Mouse (Mus musculus): ENCODE results near the gene Pygb. TPM values are rescaled to one million over a fixed set of nuclear protein-coding genes. Genes with fewer than 3 reads are reported as not detected.

The Pygb gene
- total RNA-seq, 1 experiment = 10.8 TPM

DNA sequence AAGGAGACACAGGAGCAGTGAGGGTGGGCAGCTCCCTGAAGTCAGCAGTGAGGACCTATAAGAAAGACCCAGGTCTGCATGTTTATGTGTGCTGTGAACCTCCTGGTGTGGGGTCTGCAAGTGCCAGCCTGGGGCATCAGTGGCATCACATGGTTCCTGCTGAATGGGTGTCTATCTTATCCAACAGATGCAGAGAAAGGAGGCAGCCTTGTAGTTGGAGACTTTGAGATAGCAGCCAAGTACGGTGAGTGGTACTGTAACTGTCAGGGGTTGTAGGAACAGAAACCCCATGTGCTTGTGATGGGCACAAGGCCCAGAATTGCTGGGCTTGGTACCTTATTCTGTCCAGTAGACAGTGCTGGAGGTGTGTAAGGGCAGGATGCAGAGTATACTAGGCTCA, 17.9 kb upstream of the Pygb start:
- Histone ChIP-seq H3K4me1 (ENCODE audit: control insufficient read depth in 2 of 2, insufficient read depth in 2 of 2, low read length in 2 of 2, poor library complexity in 1 of 2) (no peaks in the 10 kb centered on the region), H3K9ac (ENCODE audit: insufficient read depth, low read depth, low read length, poor library complexity, severe bottlenecking) (no peak overlapping the region), H3K9me3 (ENCODE audit: control insufficient read depth, insufficient read depth, low read depth, low read length) (no peaks in the 10 kb centered on the region), H3K4me3 (ENCODE audit: insufficient read depth in 1 of 2, low read depth in 1 of 2, low read length in 2 of 2, poor library complexity in 1 of 2, severe bottlenecking in 1 of 2) (no peak overlapping the region), H3K36me3 (ENCODE audit: control insufficient read depth, insufficient read depth, low read length, poor library complexity, severe bottlenecking) (peaks cover 5% of the 10 kb centered on the region; the same call in 1 of the 2 replicates), H3K27ac (ENCODE audit: insufficient read depth, low read depth, low read length, poor library complexity, severe bottlenecking) (no peak overlapping the region)
- TF ChIP-seq MAFK (IDR thresholded peaks at IDR 0.05; ENCODE audit: insufficient read depth, low read depth, low read length) = no peak
- no peak for DNase-seq (ENCODE audit: low read depth, low spot score)
- in situ Hi-C loops (cut with MboI; ENCODE audit: low sequenced_read_pairs in 2 of 2, unreplicated experiment in 2 of 2) = no loop called here

DNA sequence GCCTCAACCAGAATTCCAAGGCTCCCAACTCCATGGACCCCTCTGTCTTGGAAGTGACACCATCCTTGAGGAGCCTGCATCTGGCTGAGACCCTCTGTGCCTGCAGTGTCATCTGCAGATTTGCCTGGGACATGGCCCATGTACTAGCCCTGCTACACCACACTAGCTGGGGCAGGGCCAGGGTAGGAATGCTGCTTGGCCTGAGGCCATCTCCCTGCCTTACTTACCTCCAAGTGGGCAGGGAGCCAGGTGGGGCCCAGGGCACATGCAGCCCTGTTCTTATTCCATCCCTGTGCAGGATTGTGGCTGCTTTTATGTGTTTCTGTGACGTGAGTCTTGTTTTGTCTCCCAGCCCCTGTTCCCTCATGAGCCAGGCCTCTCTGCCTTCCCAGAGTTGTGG, 15.8 kb upstream of the Pygb start:
- in situ Hi-C loops (cut with MboI; ENCODE audit: low sequenced_read_pairs in 2 of 2, unreplicated experiment in 2 of 2) = no loop called here
- Histone ChIP-seq H3K4me1 (ENCODE audit: control insufficient read depth in 2 of 2, insufficient read depth in 2 of 2, low read length in 2 of 2, poor library complexity in 1 of 2) (no peaks in the 10 kb centered on the region), H3K9me3 (ENCODE audit: control insufficient read depth, insufficient read depth, low read depth, low read length) (no peaks in the 10 kb centered on the region), H3K9ac (ENCODE audit: insufficient read depth, low read depth, low read length, poor library complexity, severe bottlenecking) (no peak overlapping the region), H3K27ac (ENCODE audit: insufficient read depth, low read depth, low read length, poor library complexity, severe bottlenecking) (no peak overlapping the region), H3K36me3 (ENCODE audit: control insufficient read depth, insufficient read depth, low read length, poor library complexity, severe bottlenecking) (peaks cover 5% of the 10 kb centered on the region; the same call in 1 of the 2 replicates), H3K4me3 (ENCODE audit: insufficient read depth in 1 of 2, low read depth in 1 of 2, low read length in 2 of 2, poor library complexity in 1 of 2, severe bottlenecking in 1 of 2) (no peak overlapping the region)
- no peak for TF ChIP-seq ZNF384 (IDR thresholded peaks at IDR 0.05; ENCODE audit: low read depth, low read length)
- no peak for TF ChIP-seq CHD2 (IDR thresholded peaks at IDR 0.05; ENCODE audit: low read depth, low read length)
- TF ChIP-seq ZC3H11A (IDR thresholded peaks at IDR 0.05; ENCODE audit: borderline replicate concordance, low read depth, low read length) = no peak
- TF ChIP-seq MAFK (IDR thresholded peaks at IDR 0.05; ENCODE audit: insufficient read depth, low read depth, low read length) = no peak
- TF ChIP-seq HCFC1 (IDR thresholded peaks at IDR 0.05; ENCODE audit: borderline replicate concordance, insufficient read depth, low read length) = no peak
- no peak for DNase-seq (ENCODE audit: low read depth, low spot score)

- H3K27ac ChIP-seq (ENCODE audit: insufficient read depth, low read depth, low read length, poor library complexity, severe bottlenecking) = no peak overlapping the region
- H3K4me1 ChIP-seq (ENCODE audit: control insufficient read depth in 2 of 2, insufficient read depth in 2 of 2, low read length in 2 of 2, poor library complexity in 1 of 2) = no peaks in the 10 kb centered on the region
- in situ Hi-C loops (cut with MboI; ENCODE audit: low sequenced_read_pairs in 2 of 2, unreplicated experiment in 2 of 2) = no loop called here
- H3K4me3 ChIP-seq (ENCODE audit: insufficient read depth in 1 of 2, low read depth in 1 of 2, low read length in 2 of 2, poor library complexity in 1 of 2, severe bottlenecking in 1 of 2) = no peak overlapping the region
- H3K36me3 ChIP-seq (ENCODE audit: control insufficient read depth, insufficient read depth, low read length, poor library complexity, severe bottlenecking) = peaks cover 5% of the 10 kb centered on the region; the same call in 1 of the 2 replicates
- no peaks in the 10 kb centered on the region for H3K9me3 ChIP-seq (ENCODE audit: control insufficient read depth, insufficient read depth, low read depth, low read length)
- DNase-seq (ENCODE audit: low read depth, low spot score) = no peak
- H3K9ac ChIP-seq (ENCODE audit: insufficient read depth, low read depth, low read length, poor library complexity, severe bottlenecking) = no peak overlapping the region
- TF ChIP-seq CHD2 (IDR thresholded peaks at IDR 0.05; ENCODE audit: low read depth, low read length) (no peak), MAFK (IDR thresholded peaks at IDR 0.05; ENCODE audit: insufficient read depth, low read depth, low read length) (no peak), HCFC1 (IDR thresholded peaks at IDR 0.05; ENCODE audit: borderline replicate concordance, insufficient read depth, low read length) (no peak), ZC3H11A (IDR thresholded peaks at IDR 0.05; ENCODE audit: borderline replicate concordance, low read depth, low read length) (no peak), ZNF384 (IDR thresholded peaks at IDR 0.05; ENCODE audit: low read depth, low read length) (no peak)
Measured at GRCm38 (mm10) chr2:150771169-150771568, 15.4 kb upstream of the Pygb start.

- H3K4me3 ChIP-seq (ENCODE audit: insufficient read depth in 1 of 2, low read depth in 1 of 2, low read length in 2 of 2, poor library complexity in 1 of 2, severe bottlenecking in 1 of 2) = no peak overlapping the region
- no peak overlapping the region for H3K27ac ChIP-seq (ENCODE audit: insufficient read depth, low read depth, low read length, poor library complexity, severe bottlenecking)
- H3K9ac ChIP-seq (ENCODE audit: insufficient read depth, low read depth, low read length, poor library complexity, severe bottlenecking) = no peak overlapping the region
- no peaks in the 10 kb centered on the region for H3K9me3 ChIP-seq (ENCODE audit: control insufficient read depth, insufficient read depth, low read depth, low read length)
- DNase-seq (ENCODE audit: low read depth, low spot score) = no peak
- TF ChIP-seq MAFK (IDR thresholded peaks at IDR 0.05; ENCODE audit: insufficient read depth, low read depth, low read length) = no peak
- no peak for TF ChIP-seq ZC3H11A (IDR thresholded peaks at IDR 0.05; ENCODE audit: borderline replicate concordance, low read depth, low read length)
- TF ChIP-seq HCFC1 (IDR thresholded peaks at IDR 0.05; ENCODE audit: borderline replicate concordance, insufficient read depth, low read length) = no peak
- TF ChIP-seq ZNF384 (IDR thresholded peaks at IDR 0.05; ENCODE audit: low read depth, low read length) = no peak
- no peak for TF ChIP-seq CHD2 (IDR thresholded peaks at IDR 0.05; ENCODE audit: low read depth, low read length)
- no peaks in the 10 kb centered on the region for H3K4me1 ChIP-seq (ENCODE audit: control insufficient read depth in 2 of 2, insufficient read depth in 2 of 2, low read length in 2 of 2, poor library complexity in 1 of 2)
- H3K36me3 ChIP-seq (ENCODE audit: control insufficient read depth, insufficient read depth, low read length, poor library complexity, severe bottlenecking) = peaks cover 5% of the 10 kb centered on the region; the same call in 1 of the 2 replicates
- in situ Hi-C loops (cut with MboI; ENCODE audit: low sequenced_read_pairs in 2 of 2, unreplicated experiment in 2 of 2) = no loop called here
Measured at GRCm38 (mm10) chr2:150771996-150772395, 14.5 kb upstream of the Pygb start.

- Histone ChIP-seq H3K9ac (ENCODE audit: insufficient read depth, low read depth, low read length, poor library complexity, severe bottlenecking) (no peak overlapping the region), H3K4me3 (ENCODE audit: insufficient read depth in 1 of 2, low read depth in 1 of 2, low read length in 2 of 2, poor library complexity in 1 of 2, severe bottlenecking in 1 of 2) (no peak overlapping the region), H3K4me1 (ENCODE audit: control insufficient read depth in 2 of 2, insufficient read depth in 2 of 2, low read length in 2 of 2, poor library complexity in 1 of 2) (no peaks in the 10 kb centered on the region), H3K27ac (ENCODE audit: insufficient read depth, low read depth, low read length, poor library complexity, severe bottlenecking) (no peak overlapping the region; the same call in 1 of the 2 replicates), H3K9me3 (ENCODE audit: control insufficient read depth, insufficient read depth, low read depth, low read length) (no peaks in the 10 kb centered on the region), H3K36me3 (ENCODE audit: control insufficient read depth, insufficient read depth, low read length, poor library complexity, severe bottlenecking) (peaks cover 5% of the 10 kb centered on the region; the same call in 1 of the 2 replicates)
- in situ Hi-C loops (cut with MboI; ENCODE audit: low sequenced_read_pairs in 2 of 2, unreplicated experiment in 2 of 2) = no loop called here
- no peak for DNase-seq (ENCODE audit: low read depth, low spot score)
- TF ChIP-seq HCFC1 (IDR thresholded peaks at IDR 0.05; ENCODE audit: borderline replicate concordance, insufficient read depth, low read length) (no peak), CHD2 (IDR thresholded peaks at IDR 0.05; ENCODE audit: low read depth, low read length) (no peak), ZNF384 (IDR thresholded peaks at IDR 0.05; ENCODE audit: low read depth, low read length) (no peak), ZC3H11A (IDR thresholded peaks at IDR 0.05; ENCODE audit: borderline replicate concordance, low read depth, low read length) (no peak), MAFK (IDR thresholded peaks at IDR 0.05; ENCODE audit: insufficient read depth, low read depth, low read length) (no peak)
Measured at GRCm38 (mm10) chr2:150772466-150773119, 13.9 kb upstream of the Pygb start.
